Mouse (Mus musculus) gastrocnemius, adult 2 months (tissue): ENCODE measurements around the gene Vmn1r3. TPM values are rescaled to one million over a fixed set of nuclear protein-coding genes. Genes with fewer than 3 reads are reported as not detected.
A peak's percentile ranks its signal among the peaks of the same experiment; 100 is the strongest.
"Not testable (repeated sequence)": the region's sequence is repeated elsewhere in the genome, so short reads cannot be mapped to it uniquely, and the experiment has no call there.

ENCODE experiments used
- DNase-seq: peaks from one replicate; pipeline ENCODE4 v3.0.0; 2022
- H3K27ac ChIP-seq: fragments of 200-600 bp; 2 replicates; pipeline ENCODE4 v1.8.1; 2022; ENCODE audit warnings: mild to moderate bottlenecking
- H3K4me3 ChIP-seq: fragments of 200-600 bp; 2 replicates; pipeline ENCODE4 v1.8.1; 2022; ENCODE audit warnings: mild to moderate bottlenecking, moderate library complexity
- CTCF ChIP-seq: fragments of 200-600 bp; IDR thresholded peaks from 2 replicates; pipeline ENCODE4 v1.8.1; 2022; ENCODE audit warnings: antibody characterized with exemption, mild to moderate bottlenecking, moderate library complexity
- intact Hi-C: fragments of 180-260 bp; cut with DNase I; formaldehyde crosslinking; loops from one replicate; pipeline ENCODE4 v1.15.1; 2025
- total RNA-seq, 2 experiments: library from RNA; stranded (reverse); gene quantifications; 2 replicates each; pipeline ENCODE4 v1.2.3; 2021

Vmn1r3 gene
- total RNA-seq, 2 experiments from 2014 or later = not detected

DNA sequence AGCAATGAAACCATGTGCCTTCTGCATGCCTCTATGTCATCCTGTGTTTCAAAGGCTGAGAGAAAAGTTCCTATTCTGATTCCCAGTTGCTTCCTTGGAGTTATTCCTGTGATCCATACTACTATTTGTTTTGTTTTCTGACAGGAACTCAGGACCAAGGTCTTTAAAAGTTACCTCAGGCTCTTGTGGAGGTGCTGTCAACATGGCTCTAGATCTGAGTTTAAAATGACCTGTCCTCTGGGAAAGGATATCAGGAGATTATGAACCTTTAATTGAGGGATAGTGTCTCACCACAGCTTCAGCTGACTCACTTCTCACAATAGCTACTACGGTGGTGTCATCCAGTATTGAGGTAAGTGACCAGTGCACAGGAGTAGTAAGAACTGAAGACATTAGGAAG is 18.1 kb downstream of the Vmn1r3 start, which contains the start of gene Vmn1r2:
TSS of gene Vmn1r2 (plus strand) at position 301 of the 400 bp plus-strand sequence.
- DNase-seq, intact Hi-C loops: not testable (repeated sequence)

DNA sequence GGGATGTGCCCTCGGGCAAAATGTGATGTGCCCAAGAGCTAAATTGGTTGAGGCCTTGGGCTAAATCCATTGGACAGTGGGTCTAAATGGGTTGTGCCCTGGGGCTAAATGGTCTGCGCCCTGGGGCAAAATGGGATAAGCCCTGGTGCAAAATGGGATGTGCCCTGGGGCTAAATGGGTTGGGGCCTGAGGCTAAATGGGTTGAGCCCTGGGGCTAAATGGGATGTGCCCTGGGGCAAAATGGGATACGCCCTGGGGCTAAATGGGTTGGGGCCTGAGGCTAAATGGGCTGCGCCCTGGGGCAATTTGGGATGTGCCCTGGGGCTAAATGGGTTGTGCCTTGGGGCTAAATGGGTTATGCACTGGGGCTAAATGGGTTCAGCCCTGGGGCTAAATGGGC is 20.1 kb downstream of the Vmn1r3 start:
- peak; percentile 54 for DNase-seq
- TF ChIP-seq CTCF = no peak
- no peak overlapping the region for H3K4me3 ChIP-seq
- intact Hi-C loops = no loop called here
- H3K27ac ChIP-seq = no peak overlapping the region

More for the DNA sequence above, 18.1 kb downstream of the Vmn1r3 start, which contains the start of gene Vmn1r2:
- not testable (repeated sequence) for H3K27ac ChIP-seq, H3K4me3 ChIP-seq

DNA sequence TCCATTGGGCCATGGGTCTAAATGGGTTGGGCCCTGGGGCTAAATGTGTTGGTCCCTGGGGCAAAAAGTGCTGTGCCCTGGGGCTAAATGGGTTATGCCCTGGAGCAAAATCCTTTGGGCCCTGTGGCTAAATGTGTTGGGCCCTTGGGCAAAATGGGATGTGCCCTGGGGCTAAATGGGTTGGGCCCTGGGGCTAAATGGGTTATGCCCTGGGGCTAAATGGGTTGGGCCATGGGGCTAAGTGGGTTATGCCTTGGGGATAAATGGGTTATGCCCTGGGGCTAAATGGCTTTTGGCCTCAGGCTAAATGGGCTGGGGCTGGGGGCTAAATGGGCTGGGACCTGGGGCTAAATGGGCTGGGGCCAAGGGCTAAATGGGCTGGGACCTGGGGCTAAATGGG is 20.7 kb downstream of the Vmn1r3 start:
- intact Hi-C loops = not testable (repeated sequence)

DNA sequence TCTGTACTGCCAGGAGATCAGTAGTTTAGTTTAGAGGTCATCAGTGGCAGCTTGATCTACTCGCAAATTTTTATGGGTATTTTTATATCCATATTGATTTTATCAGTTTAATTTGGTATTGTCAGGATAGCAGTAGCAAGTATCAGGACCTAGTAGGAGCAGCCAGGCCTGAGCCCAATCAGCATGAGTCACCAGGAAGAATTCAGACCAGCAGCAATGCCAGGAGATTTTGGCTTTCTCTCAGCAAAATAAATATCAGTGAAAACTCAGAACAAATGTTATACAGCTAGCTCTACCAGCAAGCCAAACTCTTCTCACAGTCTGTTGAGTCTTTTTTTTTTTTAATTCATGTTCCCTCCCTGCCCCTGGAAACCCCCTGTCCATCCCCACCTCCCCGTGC is 31.8 kb downstream of the Vmn1r3 start:
- intact Hi-C loops, H3K27ac ChIP-seq, DNase-seq, H3K4me3 ChIP-seq: not testable (repeated sequence)

More for the DNA sequence above, 20.7 kb downstream of the Vmn1r3 start:
- not testable (repeated sequence) for H3K27ac ChIP-seq, H3K4me3 ChIP-seq, DNase-seq

GRCm38 (mm10) chr4:3147926-3148325 is 37.2 kb downstream of the Vmn1r3 start:
- H3K4me3 ChIP-seq, intact Hi-C loops, H3K27ac ChIP-seq, DNase-seq: not testable (repeated sequence)

Other genes with a start within 250 kb of the Vmn1r3 start
- gene Vmn1r2, start 18.0 kb downstream of the Vmn1r3 start, total RNA-seq = not detected